Mouse (Mus musculus) G1E (cell line): Measurements from ENCODE around the gene 1700011L22Rik.

Source experiments
- CTCF ChIP-seq: IDR thresholded peaks from 2 replicates; pipeline ENCODE4 v1.5.1; 2012; ENCODE audit warnings: low read depth, low read length, inconsistent platforms, mixed read lengths
- GATA1 ChIP-seq: IDR thresholded peaks from 2 replicates; pipeline ENCODE4 v1.6.1; 2012; ENCODE audit warnings: borderline replicate concordance, low read length, inconsistent platforms, mixed read lengths
- POLR2AphosphoS5 ChIP-seq: IDR thresholded peaks from 2 replicates; pipeline ENCODE4 v1.6.1; 2012; ENCODE audit warnings: low read depth, low read length, inconsistent platforms; ENCODE audit not compliant: insufficient replicate concordance
- TAL1 ChIP-seq: conservative IDR thresholded peaks from 2 replicates; pipeline ENCODE4 v1.6.1; 2012; ENCODE audit warnings: low read depth, low read length, inconsistent platforms, mixed read lengths

GRCm38 (mm10) chr8:79243422-79243821, 4.9 kb downstream of the 1700011L22Rik start:
- TF ChIP-seq CTCF: no peak
- TF ChIP-seq GATA1: no peak
- TF ChIP-seq TAL1: no peak
- TF ChIP-seq POLR2AphosphoS5: no peak
